Mouse (Mus musculus) G1E-ER4 (cell line): ENCODE data around the gene Agpat4. TPM values are rescaled to one million over a fixed set of nuclear protein-coding genes. Genes with fewer than 3 reads are reported as not detected.

ENCODE experiments used
- GATA1 ChIP-seq: IDR thresholded peaks from one replicate; pipeline ENCODE4 v1.8.0; 2012; ENCODE audit warnings: low read length, inconsistent platforms
- polyA plus RNA-seq: library from polyadenylated mRNA; stranded (reverse); fragments of >175 nt; gene quantifications from 2 replicates; pipeline ENCODE4 v1.2.3, GENCODE M21; 2012

Agpat4 gene
- polyA plus RNA-seq, 1 experiment: 5.1 TPM

DNA sequence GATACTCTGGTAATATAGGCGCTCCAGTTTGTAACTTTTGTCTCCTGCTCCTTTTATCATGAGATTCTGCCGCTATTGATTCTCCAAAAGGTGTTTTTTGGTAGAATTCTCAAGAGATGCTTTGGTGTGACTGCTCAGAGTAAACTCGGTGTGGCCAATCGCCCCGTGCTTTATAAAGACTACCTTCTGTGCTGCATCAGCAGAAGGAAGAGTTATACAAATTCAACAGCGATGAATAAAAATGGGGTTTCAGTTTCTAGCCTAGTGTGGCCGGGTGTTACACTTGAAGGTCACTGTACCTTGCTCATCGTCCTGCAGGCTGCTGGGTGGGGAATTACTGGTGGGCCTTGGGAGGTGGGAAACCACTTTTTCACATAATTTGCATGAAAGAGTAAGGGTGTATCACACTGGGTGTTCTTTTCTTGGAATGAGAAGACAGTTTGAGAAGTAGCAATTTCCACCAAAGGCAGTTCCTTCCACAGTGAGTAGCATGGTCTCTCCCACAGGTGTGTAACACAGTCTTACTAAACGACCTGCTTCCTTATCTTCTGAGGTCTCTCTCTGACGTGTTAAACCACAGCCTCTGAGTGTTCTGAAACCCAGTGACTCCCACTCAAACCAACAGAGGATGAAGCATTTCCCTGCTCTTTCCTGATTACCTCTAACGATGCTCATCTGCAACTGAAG, 46.6 kb downstream of the Agpat4 start:
- TF ChIP-seq GATA1: no peak

DNA sequence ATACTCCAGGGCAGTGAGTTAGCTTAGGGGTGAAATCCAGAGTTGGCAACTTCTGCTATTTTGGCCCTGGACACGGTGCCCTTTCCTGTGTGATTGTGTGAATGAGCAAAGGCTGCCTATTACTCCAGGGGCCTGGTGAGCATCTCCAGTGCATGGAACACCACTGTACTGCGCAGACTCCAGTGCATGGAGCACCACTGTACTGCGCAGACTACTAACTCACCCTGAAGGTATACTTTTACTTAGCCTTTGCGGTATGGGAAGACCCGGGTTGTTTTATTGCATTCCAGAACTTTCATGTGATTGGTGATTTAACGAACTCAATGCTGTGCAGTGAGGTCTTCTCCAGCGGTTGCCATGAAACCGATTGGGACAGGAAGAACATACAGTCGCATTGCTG, 47.2 kb downstream of the Agpat4 start:
- no peak for TF ChIP-seq GATA1

- TF ChIP-seq GATA1: no peak
Measured at GRCm38 (mm10) chr17:12168536-12168935, 50.0 kb downstream of the Agpat4 start.

- TF ChIP-seq GATA1: no peak
Measured at GRCm38 (mm10) chr17:12169326-12169836, 50.9 kb downstream of the Agpat4 start.

GRCm38 (mm10) chr17:12170791-12171497, 52.4 kb downstream of the Agpat4 start:
- TF ChIP-seq GATA1: no peak

- no peak for TF ChIP-seq GATA1
Measured at GRCm38 (mm10) chr17:12171666-12172065, 53.2 kb downstream of the Agpat4 start.

DNA sequence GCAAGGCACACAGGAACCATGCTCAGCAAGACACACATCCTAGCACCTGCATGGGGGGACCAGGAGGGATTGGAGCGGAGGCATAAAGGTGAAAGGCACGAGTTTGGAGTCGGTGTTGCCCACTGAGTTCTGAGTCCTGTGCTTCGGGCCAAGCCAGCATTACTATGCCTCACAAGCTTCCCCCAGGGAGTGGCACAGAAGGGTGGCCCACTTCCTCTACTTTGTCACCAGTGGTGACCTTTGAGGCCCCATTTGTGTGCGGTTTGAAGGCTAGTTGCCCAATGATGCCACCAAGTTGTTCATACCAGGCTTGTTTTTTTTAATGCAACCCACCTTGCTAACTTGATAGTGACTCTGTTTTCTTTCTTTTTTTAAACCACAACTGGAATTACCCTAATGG, 55.7 kb downstream of the Agpat4 start:
- no peak for TF ChIP-seq GATA1

DNA sequence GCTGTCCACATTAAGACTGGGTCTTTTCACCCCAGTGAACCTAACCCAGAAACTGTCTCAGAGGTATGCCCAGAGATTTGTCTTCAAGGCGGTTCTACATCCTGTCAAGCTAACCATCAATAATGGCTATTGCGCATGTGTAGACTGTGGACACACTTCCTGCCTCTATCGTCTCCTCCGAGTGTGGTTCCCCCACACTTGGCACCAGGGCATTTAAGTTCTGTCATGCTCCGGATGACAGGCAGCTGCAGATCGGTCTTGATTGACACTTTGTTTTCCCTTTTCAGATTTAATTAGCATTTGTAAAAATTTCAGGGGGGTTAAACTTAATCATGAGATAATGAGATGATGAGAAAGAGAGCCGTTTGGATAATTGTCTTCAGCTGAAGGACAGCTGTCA, 56.4 kb downstream of the Agpat4 start:
- no peak for TF ChIP-seq GATA1

DNA sequence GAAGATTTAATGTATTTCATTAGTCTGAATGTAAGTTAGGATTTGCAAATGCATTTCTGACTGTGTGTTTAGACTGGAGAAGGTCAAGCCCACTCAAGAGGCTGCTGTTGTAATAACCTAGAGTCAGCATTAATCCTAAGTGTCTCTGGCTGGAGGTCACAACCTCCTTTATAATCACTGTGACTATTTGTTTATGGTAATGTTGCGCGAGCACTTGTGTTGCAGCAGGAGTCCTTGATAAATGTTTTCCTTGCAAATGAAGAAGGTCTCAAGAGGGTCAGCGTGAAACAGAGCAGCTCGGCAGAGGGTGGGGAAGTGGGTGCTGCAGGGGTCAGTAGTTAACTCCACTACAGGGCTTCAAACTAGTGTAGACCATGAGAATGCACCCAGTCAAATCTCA, 57.1 kb downstream of the Agpat4 start:
- no peak for TF ChIP-seq GATA1

GRCm38 (mm10) chr17:12179339-12179738, 60.8 kb downstream of the Agpat4 start:
- TF ChIP-seq GATA1: no peak

GRCm38 (mm10) chr17:12179766-12180165, 61.3 kb downstream of the Agpat4 start:
- no peak for TF ChIP-seq GATA1

DNA sequence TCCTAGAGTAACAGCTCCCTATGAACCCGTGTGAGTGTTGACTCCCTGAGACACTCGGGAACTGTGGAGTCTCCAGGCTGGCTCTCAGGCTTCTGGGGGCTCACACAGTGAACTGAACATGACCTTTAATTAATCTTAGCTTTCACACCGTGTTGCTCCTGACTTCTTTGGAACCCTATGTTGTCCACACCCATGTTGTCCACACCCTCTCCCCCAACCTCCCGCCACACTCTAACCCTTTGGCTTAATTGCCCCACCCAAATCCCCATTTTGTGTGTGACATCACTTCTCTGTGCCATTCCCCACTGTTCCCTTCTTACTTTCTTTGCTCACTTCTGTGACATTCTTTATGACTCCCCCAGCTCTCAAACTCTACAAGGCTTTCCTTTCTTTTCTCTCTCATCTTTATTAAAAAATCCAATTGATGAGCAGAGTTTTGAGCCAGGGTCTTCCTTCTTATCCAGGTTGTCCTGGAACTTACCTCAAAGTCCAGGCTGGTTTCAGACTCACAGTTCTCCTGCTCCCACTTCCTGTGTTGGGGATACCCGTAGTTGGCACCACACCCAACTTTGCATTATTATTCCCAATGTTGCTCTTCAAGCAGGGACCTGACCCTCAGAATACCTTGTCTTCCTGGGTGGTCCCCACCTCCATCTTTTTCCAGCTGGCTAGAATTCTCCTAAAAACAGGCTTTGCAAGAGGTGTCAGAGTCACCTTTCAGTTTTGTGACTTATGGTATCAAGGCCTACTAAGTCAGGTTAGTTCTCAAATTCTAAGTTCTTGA, 64.4 kb downstream of the Agpat4 start:
- no peak for TF ChIP-seq GATA1

DNA sequence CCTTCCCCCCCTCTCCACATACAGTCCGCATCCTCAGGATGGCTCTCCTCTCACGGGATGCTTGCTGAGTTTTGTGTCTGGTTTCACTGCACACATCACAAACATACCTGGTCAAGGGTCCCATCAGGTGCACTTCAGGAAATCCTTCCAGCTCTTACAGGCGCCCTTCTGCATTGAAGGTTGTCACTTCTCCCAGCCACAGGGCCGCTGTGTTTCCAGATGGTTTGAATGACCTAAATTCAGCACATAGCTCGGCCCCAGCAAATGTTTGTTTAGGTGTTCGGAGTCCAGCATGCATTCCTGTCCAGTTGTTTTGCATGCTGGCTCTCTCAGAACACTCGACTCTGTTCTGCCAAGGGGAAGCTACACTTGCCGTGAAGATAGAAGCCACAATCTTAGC, 65.8 kb downstream of the Agpat4 start:
- no peak for TF ChIP-seq GATA1

- TF ChIP-seq GATA1: peak; percentile 47
Measured at GRCm38 (mm10) chr17:12185855-12186254, 67.4 kb downstream of the Agpat4 start.

DNA sequence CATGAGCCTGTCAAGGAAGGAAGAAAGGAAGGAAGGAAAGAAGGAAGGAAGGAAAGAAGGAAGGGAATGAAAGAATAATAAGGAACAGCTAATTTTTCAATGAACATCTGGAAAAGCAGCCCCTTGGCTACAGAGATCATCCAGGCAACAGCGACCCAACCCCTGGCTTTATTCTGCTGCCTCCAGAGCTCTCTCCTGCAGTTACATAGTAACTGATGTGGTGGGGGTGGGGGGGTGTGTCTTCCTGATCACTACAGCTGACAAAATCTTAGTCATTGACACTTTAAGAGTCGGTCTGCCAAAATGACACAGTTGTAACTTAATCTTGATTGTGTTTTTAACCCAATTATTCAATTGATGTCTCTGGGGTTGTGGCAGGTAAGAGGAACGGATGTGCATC, 67.8 kb downstream of the Agpat4 start:
- TF ChIP-seq GATA1: no peak

- no peak for TF ChIP-seq GATA1
Measured at GRCm38 (mm10) chr17:12187782-12188181, 69.3 kb downstream of the Agpat4 start.

- TF ChIP-seq GATA1: no peak
Measured at GRCm38 (mm10) chr17:12195137-12195536, 76.6 kb downstream of the Agpat4 start.
